Mouse (Mus musculus): ENCODE measurements around the gene Armc8. TPM values are rescaled to one million over a fixed set of nuclear protein-coding genes. Genes with fewer than 3 reads are reported as not detected.

Gene Armc8
- polyA plus RNA-seq, 1 experiment from 2014 or later = 23.4 TPM

Other genes starting within 250 kb of the Armc8 start
- gene Esyt3, start 210.3 kb downstream of the Armc8 start, polyA plus RNA-seq (2015; fragmentation: Nextera tagmentation; extraction: Ambion mirVana) = 0.65 and 0.70 TPM in 2 replicates
- 12.3 and 15.2 TPM in 2 replicates for gene Mras, start 131.5 kb downstream of the Armc8 start, polyA plus RNA-seq (2015; fragmentation: Nextera tagmentation; extraction: Ambion mirVana)
- gene Nme9, start 117.4 kb downstream of the Armc8 start, polyA plus RNA-seq (2015; fragmentation: Nextera tagmentation; extraction: Ambion mirVana) = 6.2 and 11.3 TPM in 2 replicates
- 31.2 and 31.6 TPM in 2 replicates for gene Dbr1, start 6.9 kb upstream of the Armc8 start, polyA plus RNA-seq (2015; fragmentation: Nextera tagmentation; extraction: Ambion mirVana)
- gene A4gnt, start 43.6 kb upstream of the Armc8 start, polyA plus RNA-seq (2015; fragmentation: Nextera tagmentation; extraction: Ambion mirVana) = not detected in 2 replicates
- 30.4 and 36.5 TPM in 2 replicates for gene Dzip1l, start 60.6 kb upstream of the Armc8 start, polyA plus RNA-seq (2015; fragmentation: Nextera tagmentation; extraction: Ambion mirVana)
- 431 and 463 TPM in 2 replicates for gene Cldn18, start 148.4 kb upstream of the Armc8 start, polyA plus RNA-seq (2015; fragmentation: Nextera tagmentation; extraction: Ambion mirVana)